Mouse (Mus musculus) ES-Bruce4 (cell line): ENCODE measurements around the gene Acadvl.
"Not testable (repeated sequence)": the region's sequence is repeated elsewhere in the genome, so short reads cannot be mapped to it uniquely, and the experiment has no call there.

Source experiments
- CTCF ChIP-seq: IDR thresholded peaks from one replicate; pipeline ENCODE4 v1.8.1; 2011; ENCODE audit warnings: low read depth, low read length
- EP300 ChIP-seq: IDR thresholded peaks from 2 replicates; pipeline ENCODE4 v1.6.1; 2011; ENCODE audit warnings: low read depth, low read length; ENCODE audit not compliant: insufficient read depth
- POLR2A ChIP-seq: IDR thresholded peaks from one replicate; pipeline ENCODE4 v1.8.1; 2011; ENCODE audit warnings: low read length; ENCODE audit not compliant: insufficient read depth

GRCm38 (mm10) chr11:70016177-70016576 is 966 bp upstream of the Acadvl start:
- not testable (repeated sequence) for TF ChIP-seq CTCF, POLR2A, EP300
